Mouse (Mus musculus): ENCODE data around the gene Wwox.

DNA sequence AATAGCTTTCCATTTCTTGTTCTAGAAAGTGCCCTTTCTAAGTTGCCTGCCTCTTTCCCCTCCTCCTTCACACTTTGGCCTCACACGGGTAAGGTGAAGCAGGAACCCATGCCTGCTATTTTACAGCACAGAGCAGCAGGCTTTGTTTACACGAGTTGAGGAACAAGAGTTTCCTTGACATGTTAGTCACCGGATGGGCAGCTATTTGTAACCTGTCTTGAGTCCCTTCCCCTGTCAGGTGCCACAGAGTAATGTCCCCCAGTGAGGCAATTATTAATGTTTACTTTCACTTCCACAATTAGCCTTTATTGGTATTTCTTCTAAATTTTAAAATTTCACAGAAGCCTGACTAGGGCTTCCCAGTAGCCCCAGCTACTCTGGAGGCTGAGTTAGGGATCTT, 630.8 kb downstream of the Wwox start:
- TF ChIP-seq POLR2AphosphoS5 (IDR thresholded peaks at IDR 0.05; ENCODE audit: borderline replicate concordance, low read depth, low read length), result no peak
- no peak for TF ChIP-seq CTCF (IDR thresholded peaks at IDR 0.05 in 2 of 3, conservative IDR thresholded peaks at IDR 0.05 in 1 of 3; ENCODE audit: control insufficient read depth in 1 of 3, insufficient read depth in 1 of 3, low read depth in 2 of 3, low read length in 3 of 3, poor library complexity in 1 of 3, severe bottlenecking in 1 of 3)
- TF ChIP-seq POLR2A (IDR thresholded peaks at IDR 0.05; ENCODE audit: control insufficient read depth in 1 of 2, insufficient read depth in 1 of 2, low read depth in 1 of 2, low read length in 2 of 2, poor library complexity in 1 of 2), result no peak
- TF ChIP-seq MYB (IDR thresholded peaks at IDR 0.05; ENCODE audit: low read depth, low read length), result no peak
- TF ChIP-seq RAD21 (IDR thresholded peaks at IDR 0.05; ENCODE audit: low read depth, low read length), result no peak
- TF ChIP-seq BHLHE40 (IDR thresholded peaks at IDR 0.05; ENCODE audit: borderline replicate concordance, low read depth, low read length), result no peak
- TF ChIP-seq MYC (IDR thresholded peaks at IDR 0.05; ENCODE audit: low read depth, low read length), result no peak
- TF ChIP-seq MXI1 (IDR thresholded peaks at IDR 0.05; ENCODE audit: low read depth, low read length), result no peak
- TF ChIP-seq ZMIZ1 (IDR thresholded peaks at IDR 0.05; ENCODE audit: low read depth, low read length), result no peak
- no peak for TF ChIP-seq HCFC1 (IDR thresholded peaks at IDR 0.05; ENCODE audit: low read depth, low read length)
- TF ChIP-seq GABPA (IDR thresholded peaks at IDR 0.05; ENCODE audit: low read depth, low read length), result no peak
- TF ChIP-seq USF1 (IDR thresholded peaks at IDR 0.05; ENCODE audit: low read depth, low read length), result no peak
